Mouse (Mus musculus) midbrain, embryonic 10.5 days (tissue): ENCODE results near the gene Ntn1. TPM values are rescaled to one million over a fixed set of nuclear protein-coding genes. Genes with fewer than 3 reads are reported as not detected.

Experiments
- DNase-seq: peaks from one replicate; pipeline ENCODE4 v3.0.0-alpha.2; 2017; ENCODE audit warnings: low spot score
- H3K27ac ChIP-seq: fragments of 300-500 bp; sonication (generic); replicated peaks from 2 replicates; pipeline ENCODE4 v1.5.1; 2016; ENCODE audit warnings: mild to moderate bottlenecking
- H3K27me3 ChIP-seq: fragments of 300-500 bp; sonication (generic); 2 replicates; pipeline ENCODE4 v1.6.1; 2016; ENCODE audit warnings: low read depth, mild to moderate bottlenecking; ENCODE audit not compliant: poor library complexity, severe bottlenecking
- H3K36me3 ChIP-seq: fragments of 300-500 bp; sonication (generic); 2 replicates; pipeline ENCODE4 v1.6.1; 2016; ENCODE audit warnings: mild to moderate bottlenecking, moderate library complexity
- H3K4me1 ChIP-seq: fragments of 300-500 bp; sonication (generic); 2 replicates; pipeline ENCODE4 v1.6.1; 2016
- H3K4me3 ChIP-seq: fragments of 300-500 bp; sonication (generic); 2 replicates; pipeline ENCODE4 v1.5.1; 2016; ENCODE audit warnings: mild to moderate bottlenecking, moderate library complexity
- H3K9me3 ChIP-seq: fragments of 300-500 bp; sonication (generic); replicated peaks from 2 replicates; pipeline ENCODE4 v1.6.1; 2016; ENCODE audit warnings: mild to moderate bottlenecking
- WGBS: fragments of 180-500 bp; shearing (Covaris S2); methylation state at CpG from one replicate; pipeline ENCODE4 v1.1.7; 2016; 5-methylcytosine and 5-hydroxymethylcytosine counted together
- polyA plus RNA-seq: library from polyadenylated mRNA; unstranded; fragments of >200 nt; fragmentation: Nextera tagmentation; extraction: Ambion mirVana; gene quantifications from 2 replicates; pipeline ENCODE4 v1.2.1, GENCODE M21; 2016

Gene Ntn1
- polyA plus RNA-seq, result 25.6 and 27.4 TPM in 2 replicates

- 3% methylated on average over 11 of the region's 11 CpGs for WGBS
- H3K36me3 ChIP-seq, result no peaks in the 10 kb centered on the region
- H3K27me3 ChIP-seq, result peaks cover 95% of the 10 kb centered on the region
- peaks cover 56% of the 10 kb centered on the region for H3K4me1 ChIP-seq
- peak within 1 kb of the TSS; percentile 66 for H3K4me3 ChIP-seq
- peaks cover 5% of the 10 kb centered on the region; the same call in 1 of the 2 replicates for H3K9me3 ChIP-seq
- no peak for DNase-seq
- peak within 1 kb of the TSS; percentile 92 for H3K27ac ChIP-seq
These were observed at the start of gene Ntn1 for GRCm38 (mm10) chr11:68400727-68401219. TSS of gene Ntn1 (minus strand) at chr11:68400823.

GRCm38 (mm10) chr11:68448356-68448755 lies 47.7 kb upstream of the Ntn1 start:
- no peaks in the 10 kb centered on the region for H3K27me3 ChIP-seq
- peaks cover 17% of the 10 kb centered on the region for H3K4me1 ChIP-seq
- H3K36me3 ChIP-seq, result no peaks in the 10 kb centered on the region
- H3K9me3 ChIP-seq, result no peaks in the 10 kb centered on the region
- H3K4me3 ChIP-seq, result no peak overlapping the region
- no peak for DNase-seq
- 92% methylated on average over 7 of the region's 7 CpGs for WGBS
- no peak overlapping the region for H3K27ac ChIP-seq

GRCm38 (mm10) chr11:68447242-68447641 lies 46.6 kb upstream of the Ntn1 start:
- Histone ChIP-seq H3K9me3 (no peaks in the 10 kb centered on the region), H3K36me3 (no peaks in the 10 kb centered on the region), H3K27me3 (no peaks in the 10 kb centered on the region), H3K27ac (no peak overlapping the region), H3K4me1 (peaks cover 17% of the 10 kb centered on the region), H3K4me3 (no peak overlapping the region)
- no peak for DNase-seq
- 90% methylated on average over 2 of the region's 2 CpGs for WGBS

GRCm38 (mm10) chr11:68446547-68446946 lies 45.9 kb upstream of the Ntn1 start:
- H3K4me1 ChIP-seq, result peaks cover 14% of the 10 kb centered on the region
- no peaks in the 10 kb centered on the region for H3K36me3 ChIP-seq
- DNase-seq, result no peak
- no peaks in the 10 kb centered on the region for H3K27me3 ChIP-seq
- no peak overlapping the region for H3K4me3 ChIP-seq
- H3K27ac ChIP-seq, result no peak overlapping the region
- 95% methylated on average over 4 of the region's 4 CpGs for WGBS
- no peaks in the 10 kb centered on the region for H3K9me3 ChIP-seq

- 87% methylated on average over 4 of the region's 4 CpGs for WGBS
- Histone ChIP-seq H3K27me3 (no peaks in the 10 kb centered on the region), H3K9me3 (no peaks in the 10 kb centered on the region), H3K4me1 (peaks cover 7% of the 10 kb centered on the region), H3K36me3 (no peaks in the 10 kb centered on the region), H3K27ac (no peak overlapping the region), H3K4me3 (no peak overlapping the region)
- no peak for DNase-seq
These were observed 45.3 kb upstream of the Ntn1 start for GRCm38 (mm10) chr11:68445901-68446300.

- H3K4me3 ChIP-seq, result no peak overlapping the region
- no peaks in the 10 kb centered on the region for H3K4me1 ChIP-seq
- no peaks in the 10 kb centered on the region for H3K9me3 ChIP-seq
- WGBS, result 85% methylated on average over 12 of the region's 12 CpGs
- no peaks in the 10 kb centered on the region for H3K36me3 ChIP-seq
- 0 out of 2 replicates have a peak, but pooled peaks cover 5% of the 10 kb centered on the region for H3K27me3 ChIP-seq
- no peak for DNase-seq
- H3K27ac ChIP-seq, result no peak overlapping the region
These were observed 42.5 kb upstream of the Ntn1 start for GRCm38 (mm10) chr11:68442983-68443638.

GRCm38 (mm10) chr11:68442346-68442745 lies 41.7 kb upstream of the Ntn1 start:
- H3K4me3 ChIP-seq, result no peak overlapping the region
- 0 out of 2 replicates have a peak, but pooled peaks cover 5% of the 10 kb centered on the region for H3K27me3 ChIP-seq
- no peaks in the 10 kb centered on the region for H3K4me1 ChIP-seq
- H3K36me3 ChIP-seq, result no peaks in the 10 kb centered on the region
- WGBS, result 88% methylated on average over 8 of the region's 8 CpGs
- no peak overlapping the region for H3K27ac ChIP-seq
- H3K9me3 ChIP-seq, result no peaks in the 10 kb centered on the region
- DNase-seq, result no peak

GRCm38 (mm10) chr11:68440965-68441364 lies 40.3 kb upstream of the Ntn1 start:
- DNase-seq, result no peak
- H3K36me3 ChIP-seq, result no peaks in the 10 kb centered on the region
- 74% methylated on average over 5 of the region's 5 CpGs for WGBS
- no peaks in the 10 kb centered on the region for H3K9me3 ChIP-seq
- 0 out of 2 replicates have a peak, but pooled peaks cover 5% of the 10 kb centered on the region for H3K27me3 ChIP-seq
- H3K4me3 ChIP-seq, result no peak overlapping the region
- no peak overlapping the region for H3K27ac ChIP-seq
- no peaks in the 10 kb centered on the region for H3K4me1 ChIP-seq

- Histone ChIP-seq H3K4me1 (peaks cover 5% of the 10 kb centered on the region), H3K9me3 (no peaks in the 10 kb centered on the region), H3K4me3 (no peak overlapping the region), H3K27me3 (0 out of 2 replicates have a peak, but pooled peaks cover 5% of the 10 kb centered on the region), H3K27ac (no peak overlapping the region), H3K36me3 (no peaks in the 10 kb centered on the region)
- 88% methylated on average over 9 of the region's 9 CpGs for WGBS
- DNase-seq, result no peak
These were observed 39.5 kb upstream of the Ntn1 start for GRCm38 (mm10) chr11:68440100-68440499.

- Histone ChIP-seq H3K36me3 (no peaks in the 10 kb centered on the region), H3K27ac (no peak overlapping the region), H3K4me3 (no peak overlapping the region), H3K9me3 (no peaks in the 10 kb centered on the region), H3K4me1 (peaks cover 26% of the 10 kb centered on the region), H3K27me3 (peaks cover 33% of the 10 kb centered on the region)
- no peak for DNase-seq
- 82% methylated on average over 5 of the region's 5 CpGs for whole genome bisulfite sequencing
These were observed 35.8 kb upstream of the Ntn1 start for GRCm38 (mm10) chr11:68436376-68436775.

GRCm38 (mm10) chr11:68435601-68436000 lies 35.0 kb upstream of the Ntn1 start:
- Histone ChIP-seq H3K4me1 (peaks cover 26% of the 10 kb centered on the region), H3K27ac (no peak overlapping the region), H3K27me3 (peaks cover 40% of the 10 kb centered on the region), H3K4me3 (no peak overlapping the region), H3K9me3 (no peaks in the 10 kb centered on the region), H3K36me3 (no peaks in the 10 kb centered on the region)
- 97% methylated on average over 4 of the region's 4 CpGs for WGBS
- no peak for DNase-seq

GRCm38 (mm10) chr11:68434697-68435096 lies 34.1 kb upstream of the Ntn1 start:
- H3K36me3 ChIP-seq, result no peaks in the 10 kb centered on the region
- no peak overlapping the region for H3K27ac ChIP-seq
- no peak for DNase-seq
- no peaks in the 10 kb centered on the region for H3K9me3 ChIP-seq
- peaks cover 26% of the 10 kb centered on the region for H3K4me1 ChIP-seq
- 85% methylated on average over 2 of the region's 2 CpGs for WGBS
- H3K4me3 ChIP-seq, result no peak overlapping the region
- peaks cover 45% of the 10 kb centered on the region for H3K27me3 ChIP-seq

- Histone ChIP-seq H3K27ac (no peak overlapping the region), H3K4me1 (peaks cover 26% of the 10 kb centered on the region), H3K4me3 (no peak overlapping the region), H3K27me3 (peaks cover 46% of the 10 kb centered on the region), H3K36me3 (no peaks in the 10 kb centered on the region), H3K9me3 (no peaks in the 10 kb centered on the region)
- 90% methylated on average over 5 of the region's 5 CpGs for WGBS
- DNase-seq, result no peak
These were observed 32.9 kb upstream of the Ntn1 start for GRCm38 (mm10) chr11:68433534-68433933.
